Mouse (Mus musculus) hindbrain, embryonic 13.5 days (tissue): Measurements from ENCODE around the gene Lrcol1. TPM values are rescaled to one million over a fixed set of nuclear protein-coding genes. Genes with fewer than 3 reads are reported as not detected.

Experiments used
- ATAC-seq: fragments of 200-750 bp; cut with Nextera tagmentation; 2 replicates; pipeline ENCODE4 v1.8.0; 2017; ENCODE audit warnings: moderate TSS enrichment; ENCODE audit not compliant: low FRiP score
- H3K27ac ChIP-seq: fragments of 300-500 bp; sonication (generic); 2 replicates; pipeline ENCODE4 v1.5.1; 2015; ENCODE audit warnings: inconsistent platforms, mild to moderate bottlenecking, moderate library complexity
- H3K27me3 ChIP-seq: fragments of 300-500 bp; sonication (generic); 2 replicates; pipeline ENCODE4 v1.6.1; 2015; ENCODE audit warnings: mild to moderate bottlenecking, inconsistent platforms
- H3K36me3 ChIP-seq: fragments of 300-500 bp; sonication (generic); 2 replicates; pipeline ENCODE4 v1.6.1; 2015; ENCODE audit warnings: mild to moderate bottlenecking, inconsistent platforms
- H3K4me1 ChIP-seq: fragments of 300-500 bp; sonication (generic); replicated peaks from 2 replicates; pipeline ENCODE4 v1.6.1; 2015; ENCODE audit warnings: inconsistent platforms
- H3K4me2 ChIP-seq: fragments of 300-500 bp; sonication (generic); 2 replicates; pipeline ENCODE4 v1.6.1; 2015; ENCODE audit warnings: inconsistent platforms, mild to moderate bottlenecking, moderate library complexity
- H3K4me3 ChIP-seq: fragments of 300-500 bp; sonication (generic); 2 replicates; pipeline ENCODE4 v1.5.1; 2015; ENCODE audit warnings: mild to moderate bottlenecking, inconsistent platforms
- H3K9ac ChIP-seq: fragments of 300-500 bp; sonication (generic); 2 replicates; pipeline ENCODE4 v1.6.1; 2015; ENCODE audit warnings: mild to moderate bottlenecking, inconsistent platforms
- H3K9me3 ChIP-seq: fragments of 300-500 bp; sonication (generic); 2 replicates; pipeline ENCODE4 v1.6.1; 2016; ENCODE audit warnings: inconsistent platforms
- WGBS: fragments of 180-500 bp; shearing (Covaris S2); methylation state at CpG from one replicate; pipeline ENCODE4 v1.1.7; 2015; 5-methylcytosine and 5-hydroxymethylcytosine counted together
- polyA plus RNA-seq: library from polyadenylated mRNA; unstranded; fragments of >200 nt; fragmentation: Nextera tagmentation; extraction: Ambion mirVana; gene quantifications from 2 replicates; pipeline ENCODE4 v1.2.1, GENCODE M21; 2015

Gene Lrcol1
- polyA plus RNA-seq, 1 experiment from 2014 or later, result not detected

DNA sequence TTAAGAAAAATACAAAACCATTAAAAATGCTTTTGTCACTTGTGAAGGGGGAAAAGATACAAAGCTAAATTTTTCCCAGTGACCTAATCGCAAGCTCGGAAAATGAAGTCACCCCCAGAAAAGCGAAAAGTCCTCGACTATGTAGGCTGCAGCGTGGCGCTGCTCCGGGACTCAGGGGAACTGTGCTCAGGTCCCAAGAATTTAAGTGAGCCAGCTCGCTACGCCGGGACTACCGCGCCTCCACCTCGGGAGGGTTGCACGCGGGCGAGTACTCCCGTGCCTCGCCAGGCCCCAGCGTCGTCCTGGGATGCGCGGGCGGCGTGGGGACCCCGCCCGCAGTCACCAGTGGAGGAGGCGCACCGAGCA, 18.3 kb downstream of the Lrcol1 start:
- H3K4me1 ChIP-seq, result peaks cover 16% of the 10 kb centered on the region
- H3K36me3 ChIP-seq, result peaks cover 30% of the 10 kb centered on the region
- 1% methylated on average over 28 of the region's 28 CpGs for WGBS
- peak overlapping the region; percentile 74 for H3K4me2 ChIP-seq
- peak overlapping the region; percentile 44 for H3K4me3 ChIP-seq
- H3K27ac ChIP-seq, result no peak overlapping the region
- H3K9me3 ChIP-seq, result no peaks in the 10 kb centered on the region
- peaks cover 16% of the 10 kb centered on the region for H3K27me3 ChIP-seq
- peak overlapping the region; percentile 71 for H3K9ac ChIP-seq
- ATAC-seq, result no peak

DNA sequence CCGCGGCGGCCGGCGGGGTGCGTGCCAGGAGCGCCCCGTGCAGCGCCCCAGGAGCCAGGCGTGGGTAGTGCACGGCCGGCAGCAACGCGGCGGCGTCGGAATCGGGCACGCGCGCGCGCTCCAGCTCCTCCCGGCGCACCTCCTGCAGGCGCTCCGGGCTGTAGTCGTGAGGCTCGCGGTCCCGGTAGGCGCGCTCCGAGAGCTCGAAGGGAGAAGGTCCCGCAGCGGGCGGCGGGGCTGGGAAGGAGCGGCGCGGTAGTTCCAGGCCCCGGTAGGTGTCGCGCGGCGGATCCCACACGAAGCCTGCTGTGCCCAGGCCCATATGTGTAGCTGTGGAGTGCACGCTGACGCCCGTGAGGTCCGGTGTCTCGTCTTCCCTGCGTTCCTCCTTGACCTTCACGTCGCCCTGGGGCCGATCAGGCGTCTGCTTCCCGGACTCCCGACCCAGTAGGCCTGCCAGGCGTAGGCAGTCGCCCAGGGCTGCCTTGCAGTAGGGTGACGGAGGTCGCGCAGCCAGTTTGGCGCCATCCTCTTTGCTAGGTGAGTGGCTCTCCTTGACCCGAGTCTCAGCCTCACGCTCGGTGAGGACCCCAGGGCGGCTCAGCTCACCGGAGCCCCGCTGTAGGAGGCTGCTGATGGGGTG, 18.8 kb downstream of the Lrcol1 start:
- H3K27ac ChIP-seq, result peak overlapping the region; percentile 58; the same call in 1 of the 2 replicates
- peaks cover 16% of the 10 kb centered on the region for H3K27me3 ChIP-seq
- peak overlapping the region; percentile 71 for H3K9ac ChIP-seq
- peak overlapping the region; percentile 74 for H3K4me2 ChIP-seq
- peaks cover 35% of the 10 kb centered on the region for H3K36me3 ChIP-seq
- peaks cover 14% of the 10 kb centered on the region for H3K4me1 ChIP-seq
- WGBS, result 1% methylated on average over 72 of the region's 72 CpGs
- ATAC-seq, result peak; percentile 77
- H3K9me3 ChIP-seq, result no peaks in the 10 kb centered on the region
- peak overlapping the region; percentile 44 for H3K4me3 ChIP-seq

DNA sequence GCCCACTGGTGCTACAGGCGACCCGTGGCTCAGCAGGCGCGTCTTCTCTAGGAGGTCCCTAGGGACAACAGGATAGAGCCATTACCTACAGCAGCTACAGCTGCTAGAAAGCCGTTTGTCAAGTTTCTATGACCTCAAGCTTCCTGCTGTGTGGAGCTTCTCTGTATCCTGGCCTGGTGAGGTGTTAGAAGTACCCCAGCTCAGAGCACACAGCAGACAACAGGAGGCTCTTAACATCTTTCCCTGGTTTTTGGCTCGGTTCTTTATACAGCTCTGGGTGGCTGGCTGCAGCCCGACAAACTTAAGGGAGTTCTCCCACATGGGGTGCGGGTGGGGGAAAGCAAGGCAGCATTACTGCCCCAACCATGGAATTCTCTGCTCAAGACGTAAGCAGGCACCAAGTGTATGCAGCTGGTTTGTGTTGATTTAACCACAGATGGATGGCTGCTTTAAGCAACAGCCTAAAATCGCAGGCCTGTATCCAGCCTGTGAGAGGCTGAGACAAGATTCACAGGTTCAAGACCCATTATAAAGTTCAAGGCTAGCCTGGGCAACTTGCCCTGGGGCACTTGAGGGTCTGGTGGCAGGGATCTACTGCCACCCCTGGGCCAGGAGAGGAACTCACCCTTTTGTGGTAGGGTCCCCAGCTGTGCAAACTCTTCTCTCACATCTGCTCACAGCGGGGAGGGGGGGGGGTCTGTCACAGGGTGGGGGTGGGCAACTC, 19.5 kb downstream of the Lrcol1 start:
- peaks cover 14% of the 10 kb centered on the region for H3K4me1 ChIP-seq
- no peak overlapping the region for H3K27ac ChIP-seq
- WGBS, result 24% methylated on average over 11 of the region's 11 CpGs
- ATAC-seq, result peak; percentile 46
- no peaks in the 10 kb centered on the region for H3K9me3 ChIP-seq
- H3K4me2 ChIP-seq, result peak overlapping the region; percentile 74
- peak overlapping the region; percentile 71 for H3K9ac ChIP-seq
- peak overlapping the region; percentile 44 for H3K4me3 ChIP-seq
- H3K36me3 ChIP-seq, result peaks cover 41% of the 10 kb centered on the region
- H3K27me3 ChIP-seq, result peaks cover 16% of the 10 kb centered on the region

DNA sequence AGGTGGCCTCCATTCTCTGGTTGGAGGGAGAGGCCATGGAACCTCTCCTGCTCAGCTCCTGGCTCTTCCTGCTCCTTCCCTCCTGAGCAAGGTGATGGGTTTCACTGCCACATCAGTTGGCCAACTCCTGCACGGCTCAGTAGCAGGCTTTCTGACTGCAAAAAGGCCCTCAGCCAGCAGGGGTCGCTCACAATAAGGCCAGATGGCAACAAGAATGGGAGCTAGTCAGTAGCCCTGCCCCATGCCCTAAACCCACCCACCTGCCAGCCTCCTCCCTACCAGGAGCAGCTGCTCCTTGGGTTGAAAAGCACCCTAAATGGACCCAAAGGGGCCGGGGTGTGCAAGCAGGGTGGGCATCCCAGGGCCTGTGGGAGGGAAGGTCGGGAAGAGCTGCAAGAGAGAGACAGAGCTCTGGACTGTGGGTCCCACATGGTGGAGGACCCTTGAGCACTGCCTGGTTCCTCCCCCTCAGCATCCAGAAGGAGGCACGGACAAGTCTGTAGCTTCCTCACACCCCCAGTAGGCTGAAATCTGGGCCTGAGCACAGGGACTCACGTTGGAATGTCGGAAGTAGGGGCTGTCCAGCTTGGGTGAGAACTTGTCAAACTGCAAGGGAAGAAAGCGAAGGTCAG, 32.4 kb downstream of the Lrcol1 start:
- no peak overlapping the region for H3K4me3 ChIP-seq
- 56% methylated on average over 8 of the region's 8 CpGs for WGBS
- 0 out of 2 replicates have a peak overlapping the region, but pooled peaks have one; percentile 14 for H3K27ac ChIP-seq
- H3K9me3 ChIP-seq, result no peaks in the 10 kb centered on the region
- ATAC-seq, result peak; percentile 36
- no peak overlapping the region for H3K9ac ChIP-seq
- no peak overlapping the region for H3K4me2 ChIP-seq
- H3K4me1 ChIP-seq, result 0 out of 2 replicates have a peak, but pooled peaks cover 6% of the 10 kb centered on the region
- peaks cover 77% of the 10 kb centered on the region for H3K36me3 ChIP-seq
- H3K27me3 ChIP-seq, result no peaks in the 10 kb centered on the region

DNA sequence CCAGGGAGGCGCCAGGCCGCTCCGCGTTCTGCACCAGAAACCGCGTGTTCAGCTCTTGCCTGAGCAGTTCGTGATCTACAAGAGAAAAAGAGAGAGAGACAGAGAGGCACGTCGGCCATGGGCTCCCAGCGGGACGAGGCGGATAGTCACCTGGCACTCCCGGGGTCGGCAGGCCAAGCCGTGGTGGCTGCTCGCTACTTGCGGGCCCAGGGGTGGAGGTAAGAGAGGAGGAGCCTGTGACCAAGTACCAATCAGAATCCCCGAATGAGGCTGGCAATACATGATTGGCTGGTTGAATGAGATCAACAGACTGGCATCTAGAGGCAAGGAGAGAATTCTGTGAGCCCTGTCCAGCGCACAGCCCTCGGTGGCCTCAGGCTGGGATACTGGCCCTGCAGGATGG, 33.7 kb downstream of the Lrcol1 start:
- no peak overlapping the region for H3K27ac ChIP-seq
- no peak overlapping the region for H3K9ac ChIP-seq
- ATAC-seq, result no peak
- no peaks in the 10 kb centered on the region for H3K9me3 ChIP-seq
- no peak overlapping the region for H3K4me3 ChIP-seq
- 0 out of 2 replicates have a peak, but pooled peaks cover 9% of the 10 kb centered on the region for H3K4me1 ChIP-seq
- 25% methylated on average over 20 of the region's 20 CpGs for WGBS
- no peak overlapping the region for H3K4me2 ChIP-seq
- H3K27me3 ChIP-seq, result no peaks in the 10 kb centered on the region
- H3K36me3 ChIP-seq, result peaks cover 76% of the 10 kb centered on the region

DNA sequence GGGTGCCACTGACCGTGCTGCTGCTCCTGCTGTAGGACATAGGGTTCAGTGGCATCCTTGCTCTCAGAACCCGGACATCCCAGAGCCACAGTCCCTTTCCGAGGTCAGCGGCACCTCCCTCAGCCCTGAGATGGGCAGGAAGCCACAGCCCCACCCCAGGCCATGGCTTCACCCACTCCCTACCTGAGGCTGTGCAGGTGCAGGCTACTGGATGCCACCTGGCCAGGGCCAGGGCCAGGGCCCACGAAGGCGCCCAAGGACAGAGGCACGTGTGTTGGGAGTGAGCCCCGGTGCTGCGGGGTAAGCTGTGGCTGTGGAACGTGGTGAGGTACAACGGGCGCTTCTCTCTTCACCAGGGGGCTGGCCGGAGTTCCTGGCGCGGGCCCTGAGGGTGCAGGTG, 34.6 kb downstream of the Lrcol1 start:
- H3K27me3 ChIP-seq, result no peaks in the 10 kb centered on the region
- 0 out of 2 replicates have a peak, but pooled peaks have one; percentile 19 for ATAC-seq
- peaks cover 18% of the 10 kb centered on the region for H3K4me1 ChIP-seq
- H3K4me3 ChIP-seq, result no peak overlapping the region
- 88% methylated on average over 15 of the region's 15 CpGs for WGBS
- H3K27ac ChIP-seq, result no peak overlapping the region
- H3K9me3 ChIP-seq, result no peaks in the 10 kb centered on the region
- H3K36me3 ChIP-seq, result peaks cover 67% of the 10 kb centered on the region
- H3K9ac ChIP-seq, result no peak overlapping the region
- H3K4me2 ChIP-seq, result no peak overlapping the region

DNA sequence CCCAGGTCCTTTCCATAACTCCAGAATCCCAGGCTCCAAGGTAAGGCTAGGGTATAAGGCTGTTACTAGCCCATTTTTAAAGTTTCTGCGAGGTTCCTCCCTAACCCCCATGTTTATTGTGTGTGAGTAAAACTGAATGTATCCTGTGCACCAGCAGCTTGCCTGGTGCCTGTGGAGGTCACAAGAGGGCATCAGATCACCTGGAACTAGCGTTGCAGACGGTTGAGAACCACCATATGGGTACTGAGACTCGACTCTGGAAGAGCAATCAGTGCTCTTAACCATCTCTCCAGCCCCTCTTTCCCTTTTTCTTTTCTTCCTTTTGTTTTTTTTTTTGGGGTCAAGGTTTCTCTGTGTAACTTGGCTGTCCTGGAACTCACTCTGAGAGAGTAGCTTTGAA, 35.3 kb downstream of the Lrcol1 start:
- no peak overlapping the region for H3K27ac ChIP-seq
- H3K9ac ChIP-seq, result no peak overlapping the region
- no peak overlapping the region for H3K4me2 ChIP-seq
- H3K27me3 ChIP-seq, result no peaks in the 10 kb centered on the region
- no peak overlapping the region for H3K4me3 ChIP-seq
- peaks cover 59% of the 10 kb centered on the region for H3K36me3 ChIP-seq
- H3K9me3 ChIP-seq, result no peaks in the 10 kb centered on the region
- ATAC-seq, result no peak
- peaks cover 25% of the 10 kb centered on the region for H3K4me1 ChIP-seq
- 90% methylated on average over 4 of the region's 4 CpGs for WGBS

DNA sequence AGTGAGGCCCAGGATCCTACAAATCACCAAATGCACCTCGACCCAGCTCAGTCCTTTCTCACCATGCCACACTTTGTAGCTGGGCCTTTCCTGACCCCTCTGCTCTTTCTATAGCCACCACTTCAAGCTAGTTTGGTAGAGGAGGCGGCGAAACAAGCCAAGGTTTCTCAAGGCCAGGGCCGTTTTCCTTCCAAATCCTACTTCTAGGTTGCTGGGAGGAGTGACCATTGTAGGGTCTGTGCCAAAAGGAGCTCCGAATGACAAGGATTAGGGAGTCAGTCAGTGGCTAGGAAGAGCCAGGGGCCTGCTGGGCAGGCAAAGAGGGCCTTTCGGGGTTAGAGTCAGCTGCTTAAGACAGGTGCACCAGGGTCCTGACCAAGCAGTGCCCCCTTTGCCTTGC, 40.0 kb downstream of the Lrcol1 start:
- H3K4me2 ChIP-seq, result peak overlapping the region; percentile 65
- peaks cover 14% of the 10 kb centered on the region for H3K36me3 ChIP-seq
- H3K4me3 ChIP-seq, result peak overlapping the region; percentile 71
- peaks cover 8% of the 10 kb centered on the region for H3K27me3 ChIP-seq
- peak overlapping the region; percentile 81 for H3K9ac ChIP-seq
- no peak overlapping the region for H3K27ac ChIP-seq
- no peaks in the 10 kb centered on the region for H3K9me3 ChIP-seq
- no peak for ATAC-seq
- peaks cover 43% of the 10 kb centered on the region for H3K4me1 ChIP-seq
- WGBS, result 81% methylated on average over 6 of the region's 6 CpGs

DNA sequence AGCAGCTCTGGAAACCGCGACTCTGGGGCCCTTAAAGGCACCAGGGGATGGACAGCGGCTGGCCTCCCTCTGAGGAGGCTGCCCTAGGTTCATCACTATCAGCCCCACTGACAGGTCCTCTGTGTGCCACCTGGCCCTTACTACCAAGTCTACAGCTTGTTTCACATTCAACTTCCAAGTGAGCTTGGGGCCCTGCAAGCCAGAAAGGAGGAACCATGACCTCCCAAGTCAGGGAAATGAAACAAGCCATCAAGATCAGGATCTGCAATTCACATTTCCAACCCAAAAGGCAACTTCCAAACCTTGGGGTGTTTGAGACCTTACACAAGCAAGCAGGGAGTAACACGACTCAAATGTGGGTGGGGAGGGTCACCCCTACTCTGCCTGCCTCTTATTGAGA, 40.7 kb downstream of the Lrcol1 start:
- peaks cover 8% of the 10 kb centered on the region for H3K27me3 ChIP-seq
- H3K4me3 ChIP-seq, result peak overlapping the region; percentile 71
- peaks cover 7% of the 10 kb centered on the region; the same call in 1 of the 2 replicates for H3K36me3 ChIP-seq
- ATAC-seq, result no peak
- peaks cover 43% of the 10 kb centered on the region for H3K4me1 ChIP-seq
- peak overlapping the region; percentile 65 for H3K4me2 ChIP-seq
- H3K9me3 ChIP-seq, result no peaks in the 10 kb centered on the region
- no peak overlapping the region for H3K27ac ChIP-seq
- peak overlapping the region; percentile 81 for H3K9ac ChIP-seq
- WGBS, result 52% methylated on average over 4 of the region's 4 CpGs

DNA sequence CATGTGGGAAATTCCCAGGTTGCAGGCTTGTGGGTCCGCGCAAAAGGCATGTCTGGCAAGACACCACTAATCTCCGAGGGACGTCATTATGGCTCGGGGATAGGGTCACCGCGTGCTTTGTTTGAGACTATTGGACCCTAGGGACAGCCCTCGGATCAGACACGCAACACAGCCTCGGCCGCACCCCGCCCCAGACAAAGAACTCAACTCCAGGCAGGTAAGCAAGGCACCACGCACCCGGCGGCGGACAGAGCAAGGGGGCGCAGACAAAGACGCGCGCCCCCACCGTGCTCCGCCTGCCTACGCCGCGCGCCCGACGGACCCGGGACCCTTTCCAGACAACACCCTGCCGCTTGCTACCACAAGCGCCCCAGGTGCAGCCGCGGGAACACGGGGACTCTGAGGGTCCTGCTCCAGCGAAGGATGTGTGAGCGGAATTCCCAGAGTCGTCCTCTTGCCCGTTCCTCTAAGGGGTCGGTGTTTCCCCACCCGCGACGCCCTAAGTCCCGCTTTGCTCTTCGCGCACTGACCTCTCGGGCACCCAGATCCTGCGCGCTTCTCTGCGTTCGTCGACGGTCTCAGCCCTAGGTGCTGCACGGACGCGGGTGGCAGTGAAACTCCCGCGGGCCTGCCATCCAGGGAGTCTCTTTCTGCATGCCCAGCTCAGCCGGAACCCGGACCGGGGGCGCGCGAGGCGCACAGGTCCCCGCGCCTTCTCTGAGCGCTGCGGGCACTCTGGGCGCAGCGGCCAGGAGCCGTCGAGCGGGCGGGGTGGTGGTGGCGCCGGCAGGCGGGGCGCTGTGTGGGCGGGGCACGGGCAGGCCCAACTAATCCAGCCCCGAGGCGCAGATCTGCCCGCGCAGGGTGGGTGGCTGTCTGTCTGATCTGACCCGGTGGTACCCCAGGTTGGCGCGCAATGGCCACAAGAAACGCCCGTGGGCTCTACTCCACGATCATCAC, 42.1 kb downstream of the Lrcol1 start:
- peak overlapping the region; percentile 65 for H3K4me2 ChIP-seq
- no peaks in the 10 kb centered on the region for H3K9me3 ChIP-seq
- H3K9ac ChIP-seq, result peak overlapping the region; percentile 81
- H3K36me3 ChIP-seq, result peaks cover 3% of the 10 kb centered on the region; the same call in 1 of the 2 replicates
- peak overlapping the region; percentile 82 for H3K27ac ChIP-seq
- H3K27me3 ChIP-seq, result peaks cover 8% of the 10 kb centered on the region
- under 1% methylated on average over 90 of the region's 90 CpGs for WGBS
- H3K4me1 ChIP-seq, result peaks cover 43% of the 10 kb centered on the region
- peak overlapping the region; percentile 71 for H3K4me3 ChIP-seq
- ATAC-seq, result peak; percentile 85

DNA sequence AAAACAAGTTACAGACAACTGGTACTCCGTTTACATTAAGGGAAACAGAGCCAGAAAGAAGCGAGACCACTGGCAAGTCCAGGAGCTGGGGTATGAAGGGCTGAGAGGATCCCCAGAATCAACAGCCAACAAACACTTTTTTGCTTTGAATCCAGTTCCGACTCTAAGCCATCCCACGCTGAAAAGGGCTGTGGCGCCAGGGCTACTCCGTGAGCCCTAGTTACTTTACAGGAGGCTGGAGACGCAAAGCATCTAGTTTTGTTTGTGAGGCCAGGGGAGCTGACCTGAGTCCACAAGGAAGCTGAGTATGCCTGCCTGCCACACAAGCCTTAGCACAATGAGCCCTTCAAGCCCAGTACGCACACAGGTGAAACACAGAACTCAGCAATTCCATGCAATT, 42.8 kb downstream of the Lrcol1 start:
- H3K36me3 ChIP-seq, result peaks cover 3% of the 10 kb centered on the region; the same call in 1 of the 2 replicates
- peak overlapping the region; percentile 82; the same call in 1 of the 2 replicates for H3K27ac ChIP-seq
- H3K27me3 ChIP-seq, result peaks cover 8% of the 10 kb centered on the region
- WGBS, result 15% methylated on average over 8 of the region's 8 CpGs
- H3K4me3 ChIP-seq, result peak overlapping the region; percentile 71
- peaks cover 43% of the 10 kb centered on the region for H3K4me1 ChIP-seq
- ATAC-seq, result peak; percentile 1; the same call in 1 of the 2 replicates
- no peaks in the 10 kb centered on the region for H3K9me3 ChIP-seq
- peak overlapping the region; percentile 65 for H3K4me2 ChIP-seq
- peak overlapping the region; percentile 81 for H3K9ac ChIP-seq
